Mouse (Mus musculus) inflammation-experienced regulatory T-cells, adult 16 weeks (primary cell): ENCODE results near the gene Gas7. TPM values are rescaled to one million over a fixed set of nuclear protein-coding genes. Genes with fewer than 3 reads are reported as not detected.

Source experiments
- polyA plus RNA-seq: library from polyadenylated mRNA; unstranded; fragments of 100-300 nt; shearing (Covaris generic); gene quantifications from one replicate; pipeline ENCODE4 v1.2.1, GENCODE M21; 2017

Gene Gas7
- polyA plus RNA-seq, result 0.13 TPM

GRCm38 (mm10) chr11:67454874-67455526, at the start of gene Gas7:
Gene Gas7, plus strand, starts transcription at chr11:67455437.

DNA sequence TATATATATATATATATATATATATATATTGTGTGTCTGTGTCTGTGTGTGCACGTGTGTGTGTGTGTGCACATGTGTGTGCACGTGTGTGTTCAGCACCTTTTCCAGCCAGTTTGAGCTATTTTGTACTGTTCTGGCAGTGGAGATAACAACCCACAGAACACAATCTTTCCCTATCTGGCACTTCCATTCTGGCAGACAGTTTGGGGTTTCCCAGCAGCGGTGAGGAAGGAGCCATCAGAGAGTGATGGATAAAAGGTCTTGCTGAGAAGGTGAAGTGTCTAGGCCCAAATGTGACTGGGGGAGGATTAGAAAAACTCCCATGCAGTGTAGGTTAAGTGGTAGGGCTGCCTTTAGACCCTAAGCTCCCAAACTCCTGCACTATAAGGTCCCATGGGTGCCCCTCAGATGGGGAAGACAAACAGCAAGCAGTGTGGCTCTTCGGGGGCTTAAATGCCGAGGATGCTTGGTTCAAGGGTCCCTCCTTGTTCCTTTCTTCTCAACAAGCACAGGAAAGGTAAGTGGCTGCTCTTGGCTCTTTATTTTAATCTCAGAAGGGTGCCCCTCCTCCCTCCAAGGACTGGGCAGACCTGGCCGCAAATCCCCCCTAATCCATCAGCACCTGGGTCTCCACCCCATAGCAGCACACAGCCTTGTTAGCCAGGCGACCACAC, 239.6 kb downstream of the Gas7 start, which contains the start of gene Rcvrn:
Gene Rcvrn, plus strand, starts transcription at position 624 of the 674 bp plus-strand sequence.

Other genes with a start within 250 kb of the Gas7 start
- not detected for gene Myh4, start 217.4 kb upstream of the Gas7 start, polyA plus RNA-seq
- not detected for gene Myh8, start 178.3 kb upstream of the Gas7 start, polyA plus RNA-seq
- gene Myh13, start 133.8 kb upstream of the Gas7 start, polyA plus RNA-seq, result not detected
- not detected for gene Rcvrn, start 239.9 kb downstream of the Gas7 start, polyA plus RNA-seq